Mouse (Mus musculus): ENCODE measurements around the gene Sptlc2. TPM values are rescaled to one million over a fixed set of nuclear protein-coding genes. Genes with fewer than 3 reads are reported as not detected.

Gene Sptlc2
- total RNA-seq, 2 experiments from 2014 or later, result 26.0 to 33.8 TPM

DNA sequence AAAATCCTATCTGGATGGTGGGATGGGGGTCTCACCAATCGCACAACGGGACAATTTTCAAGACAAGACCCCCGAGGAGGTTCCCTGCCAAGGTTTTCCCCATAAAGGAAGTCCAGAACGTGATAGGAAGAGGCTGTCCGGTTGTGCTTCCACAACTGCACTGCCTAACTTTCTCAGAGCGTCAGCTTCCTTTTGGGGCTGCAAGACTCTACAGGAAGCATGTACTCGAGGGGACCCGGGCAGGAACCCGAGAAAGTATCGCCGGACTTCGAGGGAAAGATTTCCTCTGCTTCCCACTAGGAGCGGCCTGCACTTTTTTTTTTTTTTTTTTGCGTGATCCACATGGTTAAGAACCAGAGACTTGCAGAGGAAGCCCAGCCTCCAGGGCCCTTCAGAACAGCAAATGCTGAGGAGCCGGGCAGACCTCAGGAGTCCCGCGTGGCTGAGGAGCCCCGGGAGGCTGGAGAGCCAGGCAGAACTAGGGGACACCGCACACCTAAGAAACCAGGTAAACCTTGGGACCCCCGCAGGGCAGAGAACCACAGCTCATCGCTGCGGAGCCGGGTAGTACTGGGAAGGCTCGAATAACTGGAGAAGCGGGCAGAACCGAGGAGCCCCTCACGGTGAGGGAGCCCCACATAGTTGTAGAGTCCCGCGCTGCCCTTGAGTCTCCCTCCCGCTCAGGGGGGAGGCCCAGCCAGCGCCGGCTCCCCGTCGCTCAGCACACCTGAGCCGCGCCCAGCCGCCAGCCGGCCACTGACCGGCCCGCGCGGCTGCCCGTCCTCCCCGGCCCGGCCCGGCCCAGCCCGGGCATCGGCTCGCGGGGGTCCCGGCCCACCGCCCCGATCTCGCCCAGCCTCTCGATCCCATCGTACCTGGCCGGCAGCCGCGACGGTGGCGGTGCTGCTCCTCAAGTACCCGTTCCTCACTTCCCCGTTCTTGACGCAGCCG lies 709 bp downstream of the Sptlc2 start:
- DNase-seq (ENCODE audit: low spot score in 2 of 2), result peak in 1 of 2 experiments; percentile 17
- Histone ChIP-seq H3K27ac (peak overlapping the region; percentile 91), H3K4me3 (peak overlapping the region; percentile 99)
- TF ChIP-seq CTCF (conservative IDR thresholded peaks at IDR 0.05), result no peak; the same call in 1 of the 2 replicates

DNA sequence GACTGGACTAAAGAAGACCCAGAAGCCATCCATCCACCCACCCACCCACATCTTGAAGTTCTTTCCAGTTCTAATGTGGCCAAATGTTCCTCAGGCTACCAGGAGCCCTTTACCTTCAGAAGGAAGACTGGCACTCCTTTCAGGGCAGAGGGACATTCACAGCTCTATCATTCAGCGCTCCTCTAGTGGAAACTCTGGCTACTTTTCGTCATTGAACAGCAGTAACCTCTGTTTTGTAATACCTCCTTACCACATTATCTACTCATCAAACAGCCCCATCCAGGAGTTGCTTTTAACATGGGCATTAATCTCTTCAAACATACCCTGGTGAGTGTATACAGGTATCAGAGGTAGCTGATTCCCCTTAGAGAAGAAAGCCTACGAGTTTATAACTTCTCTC lies 3.1 kb downstream of the Sptlc2 start:
- Histone ChIP-seq H3K4me3 (no peak overlapping the region), H3K27ac (no peak overlapping the region)
- no peak for DNase-seq (ENCODE audit: low spot score in 2 of 2)
- no peak for TF ChIP-seq CTCF (conservative IDR thresholded peaks at IDR 0.05)

DNA sequence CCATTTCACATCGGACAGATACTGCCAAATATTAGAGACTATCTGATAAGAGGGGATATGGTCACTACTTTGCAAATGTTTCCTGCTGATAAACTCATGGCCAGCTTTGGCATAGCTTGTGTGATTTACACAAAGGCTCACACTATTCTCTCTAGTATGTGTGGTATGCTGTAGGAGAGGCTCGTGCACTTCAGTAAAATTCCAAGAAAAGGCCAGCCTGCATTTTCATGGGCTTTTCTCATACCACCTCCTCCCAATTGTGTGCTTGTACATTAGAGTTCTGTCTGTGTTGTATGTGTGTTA lies 6.8 kb downstream of the Sptlc2 start:
- no peak for TF ChIP-seq CTCF (conservative IDR thresholded peaks at IDR 0.05)
- Histone ChIP-seq H3K27ac (no peak overlapping the region), H3K4me3 (no peak overlapping the region)
- DNase-seq (ENCODE audit: low spot score in 2 of 2), result no peak

DNA sequence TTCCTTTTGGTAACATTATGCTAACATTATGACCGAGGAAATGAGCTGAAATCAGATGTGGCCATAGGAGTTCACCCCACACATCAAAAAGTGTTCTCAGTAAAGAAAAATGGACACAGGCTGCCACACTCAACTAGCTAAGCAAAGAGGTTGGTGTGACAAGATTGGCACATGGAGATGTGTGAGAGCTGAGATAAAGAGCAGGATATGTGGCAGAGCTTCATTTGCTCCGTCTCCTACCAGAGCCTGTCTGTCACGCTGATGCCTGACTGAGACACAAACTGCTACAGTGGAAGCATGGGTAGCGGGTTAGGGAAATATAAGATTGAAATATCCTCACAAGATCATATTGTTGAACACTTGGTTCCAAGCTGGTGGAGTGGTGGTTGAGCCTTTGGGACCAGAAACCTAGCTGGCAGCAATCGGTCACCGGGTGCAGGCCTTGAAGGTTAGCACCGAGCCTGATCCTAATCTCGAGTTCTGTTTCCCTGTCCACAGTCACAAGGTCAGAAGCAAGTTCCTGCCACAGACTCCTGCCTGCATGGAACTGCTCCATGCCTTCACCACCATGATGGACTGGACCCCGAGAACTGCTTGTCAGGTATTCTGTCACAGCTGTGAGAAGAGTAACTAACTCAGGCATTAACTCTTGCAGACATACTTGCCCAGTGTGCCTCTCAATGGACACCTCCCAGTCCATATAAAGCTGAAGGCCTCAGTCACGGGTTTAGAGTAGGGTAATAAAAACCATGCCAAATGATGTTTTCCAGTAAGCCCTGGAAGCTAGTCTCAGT lies 7.4 kb downstream of the Sptlc2 start:
- H3K27ac ChIP-seq, result no peak overlapping the region
- H3K4me3 ChIP-seq, result no peak overlapping the region
- DNase-seq (ENCODE audit: low spot score in 2 of 2), result no peak
- TF ChIP-seq CTCF (conservative IDR thresholded peaks at IDR 0.05), result no peak

DNA sequence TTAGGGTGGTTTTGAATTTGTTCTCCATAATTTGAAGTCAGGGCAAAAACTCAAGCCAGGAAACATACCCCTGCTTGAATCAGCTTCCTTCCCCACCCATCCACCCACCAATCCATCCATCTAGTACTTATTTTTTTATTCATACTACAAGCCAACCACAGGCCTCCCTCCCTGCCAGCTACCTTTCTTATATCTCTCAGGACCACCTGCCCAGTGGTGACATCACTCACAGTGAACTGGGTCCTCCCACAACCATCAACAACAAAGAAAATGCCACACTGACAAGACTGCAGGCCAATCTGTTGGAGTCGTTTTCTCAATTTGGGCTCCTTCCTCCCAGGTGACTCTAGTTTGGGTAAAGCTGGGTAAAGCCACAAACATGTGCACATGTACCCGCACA lies 8.7 kb downstream of the Sptlc2 start:
- no peak for TF ChIP-seq CTCF (conservative IDR thresholded peaks at IDR 0.05)
- Histone ChIP-seq H3K27ac (no peak overlapping the region), H3K4me3 (no peak overlapping the region)
- DNase-seq (ENCODE audit: low spot score in 2 of 2), result no peak

DNA sequence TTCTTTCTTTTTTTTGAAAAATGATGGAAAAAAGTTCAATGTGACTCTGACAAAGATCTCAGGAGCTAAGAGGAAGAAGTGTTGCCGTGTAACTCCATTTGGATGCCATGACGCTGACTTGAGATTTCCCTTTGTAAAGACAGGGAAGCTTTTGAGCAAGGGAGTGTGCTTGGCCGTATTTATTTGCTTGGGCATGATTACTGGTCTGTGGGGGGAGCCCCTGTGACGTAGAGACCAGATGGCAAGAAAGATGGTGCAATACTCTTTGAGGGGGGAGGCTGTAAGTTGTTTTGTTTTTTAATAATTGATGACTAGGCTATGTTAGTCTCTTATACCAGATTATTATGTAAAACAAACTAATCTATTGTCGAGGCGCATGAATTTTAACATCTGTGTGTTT lies 14.0 kb downstream of the Sptlc2 start:
- TF ChIP-seq CTCF (conservative IDR thresholded peaks at IDR 0.05), result no peak
- no peak for DNase-seq (ENCODE audit: low spot score in 2 of 2)

DNA sequence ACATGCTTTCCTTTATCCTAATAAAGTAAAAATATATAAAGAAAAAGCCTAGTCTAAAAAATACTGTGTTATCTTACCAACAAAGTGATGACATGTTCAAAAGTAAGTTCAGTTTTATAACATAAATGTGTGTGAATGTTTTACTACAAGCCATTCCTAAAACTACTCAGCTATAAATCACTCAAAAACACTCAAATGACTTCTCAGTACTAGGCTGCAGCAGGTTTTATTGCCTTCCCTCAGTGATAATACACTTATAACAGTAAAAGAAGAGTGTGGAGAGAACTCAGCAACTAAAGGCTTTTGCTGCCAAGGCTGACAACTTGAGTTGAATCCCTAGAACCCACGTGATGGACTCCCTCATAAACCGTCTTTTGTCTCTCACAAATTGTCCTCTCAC lies 18.8 kb downstream of the Sptlc2 start:
- no peak overlapping the region for H3K4me3 ChIP-seq
- no peak overlapping the region for H3K27ac ChIP-seq
- no peak for TF ChIP-seq CTCF (conservative IDR thresholded peaks at IDR 0.05)
- no peak for DNase-seq (ENCODE audit: low spot score in 2 of 2)

More for the DNA sequence above, 14.0 kb downstream of the Sptlc2 start:
- Histone ChIP-seq H3K27ac (no peak overlapping the region), H3K4me3 (no peak overlapping the region)

DNA sequence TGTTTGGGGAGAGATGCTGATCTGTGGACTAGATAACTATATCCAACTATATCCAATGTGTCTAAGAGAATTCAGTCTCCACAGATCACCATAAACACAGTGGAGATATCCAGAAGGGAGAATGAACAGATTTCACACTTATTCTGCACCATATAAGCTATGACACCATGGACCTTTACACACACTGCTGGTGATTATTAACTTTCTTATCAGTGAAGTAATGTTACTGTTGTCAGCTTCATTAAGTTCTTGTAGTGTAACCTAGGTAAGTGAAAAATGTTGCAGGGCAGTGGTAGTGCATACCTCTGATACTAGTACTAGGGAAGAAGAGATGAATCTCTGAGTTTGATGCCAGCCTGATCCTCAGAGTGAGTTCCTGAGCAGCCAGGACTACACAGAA lies 20.1 kb downstream of the Sptlc2 start:
- DNase-seq (ENCODE audit: low spot score in 2 of 2), result no peak
- Histone ChIP-seq H3K4me3 (no peak overlapping the region), H3K27ac (no peak overlapping the region)
- TF ChIP-seq CTCF (conservative IDR thresholded peaks at IDR 0.05), result no peak

DNA sequence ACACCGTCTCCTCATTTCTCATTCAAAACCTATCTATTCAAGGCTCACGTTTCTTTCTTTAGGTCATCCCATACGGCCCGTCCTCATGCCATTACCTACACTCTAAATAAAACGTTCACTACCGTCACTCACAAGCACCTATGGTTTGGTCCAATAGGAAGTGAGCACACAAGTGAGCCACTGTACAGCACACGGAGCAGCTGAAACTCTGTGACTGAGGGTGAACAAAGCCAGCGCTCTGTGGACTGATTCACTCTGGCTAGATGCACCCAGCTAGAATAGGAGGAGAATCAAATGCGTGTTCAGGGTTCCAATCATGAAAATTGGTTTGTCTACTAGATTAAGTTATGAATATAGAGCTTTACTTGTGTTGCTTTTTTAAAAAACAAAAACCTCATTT lies 22.5 kb downstream of the Sptlc2 start:
- no peak for DNase-seq (ENCODE audit: low spot score in 2 of 2)
- Histone ChIP-seq H3K4me3 (no peak overlapping the region), H3K27ac (peak overlapping the region; percentile 32; the same call in 1 of the 2 replicates)
- TF ChIP-seq CTCF (conservative IDR thresholded peaks at IDR 0.05), result no peak

DNA sequence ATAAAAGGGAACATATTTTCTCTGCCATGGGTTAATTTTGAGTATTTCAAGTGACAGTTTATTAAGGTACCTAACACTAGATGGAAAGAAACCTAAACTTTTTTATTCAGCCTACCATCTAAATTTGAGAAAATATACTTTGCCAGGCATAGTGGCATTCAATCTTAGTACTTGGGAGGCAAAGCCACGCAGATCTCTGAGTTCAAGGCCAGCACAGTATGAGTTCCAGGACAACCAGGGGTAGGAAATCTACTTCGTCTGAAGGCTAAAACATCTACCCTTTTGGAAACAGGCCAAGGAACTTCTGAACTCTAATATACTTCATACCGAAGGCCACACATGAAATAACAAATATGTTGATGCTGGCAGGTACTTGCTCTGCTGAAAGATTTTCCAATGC lies 26.0 kb downstream of the Sptlc2 start:
- TF ChIP-seq CTCF (conservative IDR thresholded peaks at IDR 0.05), result no peak
- Histone ChIP-seq H3K27ac (no peak overlapping the region), H3K4me3 (no peak overlapping the region)
- no peak for DNase-seq (ENCODE audit: low spot score in 2 of 2)

DNA sequence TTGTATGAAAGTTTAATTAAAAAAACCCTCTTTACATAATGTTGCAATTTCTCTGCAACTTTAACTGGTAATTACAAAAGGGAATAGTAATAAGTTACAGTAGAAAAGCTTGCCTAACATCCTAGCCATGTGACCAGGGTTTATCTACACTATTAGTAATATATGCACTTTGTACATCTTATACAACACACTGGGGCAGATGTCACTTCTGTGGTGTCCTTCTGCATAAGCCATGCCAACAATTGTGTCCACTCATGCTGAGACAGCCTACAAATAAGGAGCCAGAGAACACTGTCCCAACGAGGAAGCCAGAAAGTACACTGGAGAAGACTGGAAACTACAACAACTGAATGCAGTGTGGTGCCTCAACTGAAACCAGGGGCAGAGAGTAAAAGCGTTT lies 40.1 kb downstream of the Sptlc2 start:
- no peak for TF ChIP-seq CTCF (conservative IDR thresholded peaks at IDR 0.05)
- Histone ChIP-seq H3K27ac (no peak overlapping the region), H3K4me3 (no peak overlapping the region)
- DNase-seq (ENCODE audit: low spot score in 2 of 2), result no peak

DNA sequence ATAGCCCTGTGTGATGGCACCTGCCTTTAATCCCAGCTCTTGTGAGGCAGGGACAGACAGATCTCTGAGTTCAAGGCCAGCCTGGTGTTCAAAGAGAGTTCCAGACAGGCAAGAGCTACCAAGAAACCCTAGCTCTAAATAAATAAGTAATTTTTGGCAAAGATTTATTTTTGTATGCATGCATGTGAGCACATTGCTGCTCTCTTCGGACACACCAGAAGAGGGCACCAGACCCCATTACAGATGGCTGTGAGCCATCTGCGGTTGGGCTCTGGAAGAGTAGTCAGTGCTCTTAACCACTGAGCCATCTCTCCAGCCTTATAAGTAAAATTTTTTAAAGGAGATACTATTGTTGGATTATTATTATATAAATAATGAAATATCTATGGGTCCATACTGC lies 40.6 kb downstream of the Sptlc2 start:
- TF ChIP-seq CTCF (conservative IDR thresholded peaks at IDR 0.05), result peak; percentile 68
- no peak for DNase-seq (ENCODE audit: low spot score in 2 of 2)
- no peak overlapping the region for H3K27ac ChIP-seq
- no peak overlapping the region for H3K4me3 ChIP-seq

DNA sequence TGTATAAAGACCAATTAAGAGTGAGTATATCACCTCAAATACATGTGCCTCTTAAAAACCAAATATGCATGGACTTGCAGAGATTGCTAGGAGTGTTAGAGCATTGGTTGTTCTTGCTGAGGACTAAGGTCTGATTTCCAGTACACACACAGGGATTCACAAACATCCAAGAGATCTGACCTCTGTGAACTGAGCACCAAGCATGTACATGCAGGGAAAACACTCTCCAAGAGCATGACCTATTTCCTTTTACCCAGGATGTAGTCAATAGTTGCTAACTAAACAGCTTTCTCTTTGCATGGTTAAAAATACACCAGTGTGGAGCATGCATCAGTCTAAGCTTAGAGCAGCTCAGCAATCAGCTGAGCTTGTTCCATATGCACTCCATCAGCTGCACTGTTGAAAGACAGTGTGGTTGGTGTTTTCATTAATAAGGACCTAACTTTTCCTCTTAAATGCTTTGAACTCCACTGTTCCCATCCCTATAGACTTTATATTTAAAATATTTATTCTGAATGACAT lies 45.0 kb downstream of the Sptlc2 start:
- no peak for DNase-seq (ENCODE audit: low spot score in 2 of 2)
- peak overlapping the region; percentile 32; the same call in 1 of the 2 replicates for H3K27ac ChIP-seq
- no peak overlapping the region for H3K4me3 ChIP-seq
- no peak for TF ChIP-seq CTCF (conservative IDR thresholded peaks at IDR 0.05)
